Mouse (Mus musculus) intestine, postnatal 0 days (tissue): Measurements from ENCODE around the gene Ech1. TPM values are rescaled to one million over a fixed set of nuclear protein-coding genes. Genes with fewer than 3 reads are reported as not detected.

Experiments
- ATAC-seq: fragments of 200-750 bp; cut with Nextera tagmentation; 2 replicates; pipeline ENCODE4 v1.8.0; 2017; ENCODE audit warnings: mild to moderate bottlenecking, moderate TSS enrichment, moderate library complexity
- H3K27ac ChIP-seq: fragments of 300-500 bp; sonication (generic); 2 replicates; pipeline ENCODE4 v1.5.1; 2014; ENCODE audit warnings: mild to moderate bottlenecking, low read depth, low read length, moderate library complexity
- H3K27me3 ChIP-seq: fragments of 300-500 bp; sonication (generic); replicated peaks from 2 replicates; pipeline ENCODE4 v1.6.1; 2014; ENCODE audit warnings: low read length, mixed read lengths; ENCODE audit not compliant: control insufficient read depth, insufficient read depth
- H3K36me3 ChIP-seq: fragments of 300-500 bp; sonication (generic); 2 replicates; pipeline ENCODE4 v1.6.1; 2014; ENCODE audit warnings: mild to moderate bottlenecking, moderate library complexity; ENCODE audit not compliant: control insufficient read depth, insufficient read depth
- H3K4me1 ChIP-seq: fragments of 300-500 bp; sonication (generic); replicated peaks from 2 replicates; pipeline ENCODE4 v1.6.1; 2014; ENCODE audit warnings: antibody characterized with exemption, low read length, mixed read lengths; ENCODE audit not compliant: control insufficient read depth, insufficient read depth
- H3K4me2 ChIP-seq: fragments of 300-500 bp; sonication (generic); replicated peaks from 2 replicates; pipeline ENCODE4 v1.6.1; 2014; ENCODE audit warnings: low read depth, mild to moderate bottlenecking, moderate library complexity
- H3K4me3 ChIP-seq: fragments of 300-500 bp; sonication (generic); 2 replicates; pipeline ENCODE4 v1.5.1; 2014; ENCODE audit warnings: low read depth, low read length
- H3K9ac ChIP-seq: fragments of 300-500 bp; sonication (generic); 2 replicates; pipeline ENCODE4 v1.6.1; 2014; ENCODE audit warnings: mild to moderate bottlenecking, low read depth, low read length
- H3K9me3 ChIP-seq: fragments of 300-500 bp; sonication (generic); 2 replicates; pipeline ENCODE4 v1.6.1; 2016; ENCODE audit warnings: mixed run types; ENCODE audit not compliant: control insufficient read depth
- CTCF ChIP-seq: sonication (generic); IDR thresholded peaks from 2 replicates; pipeline ENCODE4 v1.5.1; 2016; ENCODE audit warnings: low read depth, mild to moderate bottlenecking, control low read depth, antibody characterized with exemption, moderate library complexity
- WGBS: fragments of 180-500 bp; shearing (Covaris S2); extraction: QIAGEN DNeasy Blood & Tissue Kit; methylation state at CpG from one replicate; pipeline ENCODE4 v1.1.7; 2014; 5-methylcytosine and 5-hydroxymethylcytosine counted together
- polyA plus RNA-seq: library from polyadenylated mRNA; unstranded; fragments of >200 nt; fragmentation: Nextera tagmentation; extraction: Ambion mirVana; gene quantifications from 2 replicates; pipeline ENCODE4 v1.2.1, GENCODE M21; 2015

Ech1 gene
- polyA plus RNA-seq, 1 experiment from 2014 or later, result 426 TPM

DNA sequence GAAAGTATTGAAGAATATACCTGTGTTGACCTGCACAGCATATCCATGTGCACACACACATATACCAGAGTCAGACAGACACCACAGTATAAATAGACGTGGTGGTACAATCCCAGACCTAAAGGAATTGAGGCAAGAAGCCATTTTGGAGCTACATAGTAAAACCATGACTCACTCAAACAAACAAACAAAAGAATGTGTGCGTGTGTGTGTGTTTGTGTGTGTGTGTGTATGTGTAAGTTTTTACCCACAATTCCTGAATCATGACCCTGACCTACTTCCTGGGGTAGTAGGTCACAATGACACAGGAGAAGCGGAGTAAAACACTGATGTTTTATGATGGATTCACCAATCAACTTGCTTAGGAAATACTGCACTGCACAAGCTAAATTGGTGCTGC is 23.6 kb upstream of the Ech1 start:
- Histone ChIP-seq H3K36me3 (no peaks in the 10 kb centered on the region), H3K9me3 (no peaks in the 10 kb centered on the region), H3K4me2 (no peak overlapping the region), H3K27ac (peak overlapping the region; percentile 93), H3K4me3 (no peak overlapping the region), H3K4me1 (peaks cover 22% of the 10 kb centered on the region; the same call in 1 of the 2 replicates), H3K27me3 (no peaks in the 10 kb centered on the region), H3K9ac (no peak overlapping the region)
- WGBS, result 32% methylated on average over 3 of the region's 3 CpGs
- no peak for ATAC-seq
- TF ChIP-seq CTCF, result no peak

DNA sequence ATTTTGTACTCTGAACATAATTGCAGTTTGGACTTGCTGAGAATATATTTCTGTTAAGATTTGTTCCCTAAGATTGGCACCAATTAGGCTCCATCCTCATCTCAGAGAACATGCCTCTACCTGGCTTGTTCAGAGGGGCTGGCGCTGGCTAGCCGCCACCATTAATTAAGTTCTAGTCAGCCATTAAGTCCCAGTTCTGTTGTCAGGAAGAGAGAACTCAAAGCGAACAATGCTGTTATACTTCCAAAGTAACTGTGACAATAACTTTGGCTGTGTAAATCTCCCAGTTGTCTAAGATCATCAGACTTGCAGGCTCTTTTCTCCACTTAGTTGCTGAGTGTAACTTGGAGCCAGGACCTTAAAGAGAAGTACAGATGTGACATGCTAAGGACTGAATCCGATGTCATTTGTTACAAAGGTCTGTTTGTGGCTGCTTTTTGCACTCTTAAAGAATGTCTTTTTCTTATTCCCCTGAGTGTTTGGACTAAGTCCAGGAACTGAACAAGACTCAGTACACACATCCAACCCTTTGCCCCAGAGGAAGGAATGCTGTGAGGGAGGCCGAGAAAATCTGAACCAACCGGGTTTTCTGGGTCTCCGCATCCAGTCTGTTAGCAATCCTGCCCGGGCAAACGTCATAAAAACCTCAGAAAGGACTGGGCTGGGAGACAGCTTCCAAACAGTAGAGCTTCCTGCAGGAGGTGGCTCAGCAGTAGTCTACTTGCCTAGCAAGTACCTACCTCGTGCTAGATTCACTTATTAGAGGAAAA is 22.9 kb upstream of the Ech1 start:
- Histone ChIP-seq H3K4me1 (peaks cover 22% of the 10 kb centered on the region; the same call in 1 of the 2 replicates), H3K9ac (0 out of 2 replicates have a peak overlapping the region, but pooled peaks have one; percentile 22)

DNA sequence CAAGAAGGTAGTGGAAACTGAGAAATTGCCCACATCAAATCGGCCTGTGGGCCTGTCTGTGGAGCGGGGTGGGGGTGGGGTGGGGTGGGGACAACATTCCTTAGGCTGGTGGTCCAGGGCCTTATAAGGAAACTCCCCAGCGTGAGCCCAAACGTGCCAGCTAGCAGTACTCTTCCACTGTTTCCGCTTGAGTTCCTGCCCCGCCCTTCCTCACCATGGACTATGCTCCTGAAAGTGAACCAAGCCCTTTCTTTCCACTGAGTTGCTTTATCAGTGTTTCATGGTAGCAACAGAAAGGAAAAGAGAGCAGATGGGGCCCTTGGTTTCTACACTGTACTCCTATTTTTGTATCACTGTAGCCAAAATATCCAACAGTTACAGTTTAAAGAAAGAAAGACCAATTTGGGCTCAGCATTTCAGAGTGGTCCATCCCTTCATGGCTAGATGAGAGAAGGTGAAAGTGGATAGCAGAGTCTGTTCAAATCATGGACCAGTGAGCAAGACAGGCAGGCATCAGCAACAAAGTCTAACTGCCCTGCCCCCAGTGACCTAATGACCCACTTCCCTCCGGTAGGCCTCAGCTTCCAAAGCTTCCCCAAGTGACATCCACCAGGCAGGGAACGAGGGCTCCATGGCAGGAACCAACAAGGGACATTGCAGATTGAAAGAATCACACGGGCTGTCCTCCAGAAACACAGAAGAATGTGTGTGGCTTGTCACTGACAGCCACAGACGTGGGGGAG is 22.0 kb upstream of the Ech1 start:
- Histone ChIP-seq H3K4me3 (no peak overlapping the region), H3K4me2 (peak overlapping the region; percentile 51), H3K4me1 (peaks cover 27% of the 10 kb centered on the region; the same call in 1 of the 2 replicates), H3K9ac (0 out of 2 replicates have a peak overlapping the region, but pooled peaks have one; percentile 22), H3K27me3 (no peaks in the 10 kb centered on the region), H3K9me3 (no peaks in the 10 kb centered on the region), H3K36me3 (no peaks in the 10 kb centered on the region), H3K27ac (peak overlapping the region; percentile 93)
- TF ChIP-seq CTCF, result no peak
- peak; percentile 84 for ATAC-seq
- WGBS, result 10% methylated on average over 10 of the region's 10 CpGs

More for the DNA sequence above, 22.9 kb upstream of the Ech1 start:
- TF ChIP-seq CTCF, result peak; percentile 48
- peak; percentile 66 for ATAC-seq
- 7% methylated on average over 10 of the region's 10 CpGs for WGBS
- Histone ChIP-seq H3K36me3 (no peaks in the 10 kb centered on the region), H3K27ac (peak overlapping the region; percentile 93), H3K4me3 (0 out of 2 replicates have a peak overlapping the region, but pooled peaks have one; percentile 1), H3K9me3 (no peaks in the 10 kb centered on the region), H3K4me2 (peak overlapping the region; percentile 51), H3K27me3 (no peaks in the 10 kb centered on the region)

DNA sequence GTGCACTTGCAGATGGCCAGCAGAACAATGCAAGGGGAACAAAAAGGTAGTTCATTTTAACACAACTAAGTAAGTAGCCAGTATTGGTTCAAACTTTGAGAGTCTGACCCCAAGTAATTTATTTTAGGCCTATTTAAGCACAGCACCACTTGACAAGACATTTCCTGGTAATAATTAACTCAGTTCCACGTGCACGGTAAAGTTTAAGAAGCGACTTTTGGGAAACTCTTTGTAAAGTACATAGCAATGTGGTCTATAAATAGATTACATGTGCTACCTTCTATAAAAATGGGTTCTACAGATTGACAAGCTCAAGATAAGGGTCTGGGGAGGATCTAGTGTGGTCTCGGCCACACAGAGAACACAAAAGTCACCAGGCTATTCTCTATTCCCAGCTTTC is 21.3 kb upstream of the Ech1 start:
- H3K4me3 ChIP-seq, result no peak overlapping the region
- TF ChIP-seq CTCF, result no peak
- H3K27me3 ChIP-seq, result no peaks in the 10 kb centered on the region
- no peak overlapping the region for H3K9ac ChIP-seq
- WGBS, result 13% methylated on average over 4 of the region's 4 CpGs
- peaks cover 27% of the 10 kb centered on the region; the same call in 1 of the 2 replicates for H3K4me1 ChIP-seq
- H3K27ac ChIP-seq, result peak overlapping the region; percentile 93
- H3K9me3 ChIP-seq, result no peaks in the 10 kb centered on the region
- no peaks in the 10 kb centered on the region for H3K36me3 ChIP-seq
- H3K4me2 ChIP-seq, result peak overlapping the region; percentile 51
- ATAC-seq, result no peak

DNA sequence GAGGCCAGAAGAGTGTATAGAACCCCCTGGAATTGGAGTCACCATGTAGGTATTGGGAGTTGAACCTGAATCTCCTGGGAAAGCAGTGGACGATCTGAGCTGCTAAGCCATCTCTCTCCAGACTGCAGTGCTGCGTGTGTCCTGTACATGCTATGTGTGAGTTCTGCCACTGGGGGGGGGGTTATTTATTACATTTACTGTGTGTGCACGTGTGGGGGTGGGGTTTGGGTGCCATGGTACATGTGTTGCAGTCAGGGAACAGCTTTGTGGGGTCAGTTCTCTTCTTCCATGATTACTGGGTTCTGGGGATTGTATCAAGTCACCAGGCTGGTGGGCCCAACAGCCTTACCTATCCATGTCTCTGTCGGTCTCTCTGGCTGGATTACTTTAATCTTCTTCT is 18.1 kb upstream of the Ech1 start:
- ATAC-seq, result no peak
- no peaks in the 10 kb centered on the region for H3K36me3 ChIP-seq
- 60% methylated on average over 4 of the region's 4 CpGs for WGBS
- no peak overlapping the region; the same call in 1 of the 2 replicates for H3K27ac ChIP-seq
- H3K9ac ChIP-seq, result no peak overlapping the region
- H3K4me1 ChIP-seq, result peaks cover 25% of the 10 kb centered on the region; the same call in 1 of the 2 replicates
- H3K9me3 ChIP-seq, result no peaks in the 10 kb centered on the region
- H3K27me3 ChIP-seq, result no peaks in the 10 kb centered on the region
- H3K4me2 ChIP-seq, result no peak overlapping the region
- peak; percentile 52 for TF ChIP-seq CTCF
- no peak overlapping the region for H3K4me3 ChIP-seq

DNA sequence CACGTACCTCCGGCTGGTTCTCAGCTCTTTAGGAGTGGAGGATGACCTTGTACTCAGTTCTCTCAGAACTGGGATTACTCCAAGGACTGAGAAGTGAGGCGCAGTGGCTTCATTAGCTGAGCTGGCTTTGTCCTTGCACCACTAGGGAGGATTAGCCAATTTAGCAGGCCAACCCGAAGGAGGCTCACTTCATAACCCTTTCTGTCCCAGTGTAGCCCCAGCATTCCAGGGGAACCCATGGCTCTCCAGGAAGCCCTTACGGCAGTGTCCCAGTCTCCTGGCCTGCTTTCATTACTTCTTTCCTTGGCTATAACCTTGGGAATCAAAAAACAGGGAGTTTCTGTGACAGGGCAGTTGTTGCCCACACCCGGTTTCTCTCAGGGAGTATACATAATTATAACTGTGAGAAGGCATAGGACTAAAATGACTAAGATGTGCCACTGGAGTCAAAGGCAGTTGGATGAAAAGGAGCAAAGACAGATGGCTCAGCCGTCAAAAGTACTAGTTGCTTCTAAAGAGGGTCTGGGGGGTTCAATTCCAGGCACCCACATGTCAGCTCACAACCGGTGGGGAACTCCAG is 17.3 kb upstream of the Ech1 start:
- no peak for ATAC-seq
- 32% methylated on average over 8 of the region's 8 CpGs for WGBS

More for the DNA sequence above, 17.3 kb upstream of the Ech1 start:
- Histone ChIP-seq H3K9me3 (no peaks in the 10 kb centered on the region), H3K9ac (peak overlapping the region; percentile 94), H3K4me2 (peak overlapping the region; percentile 79), H3K27me3 (no peaks in the 10 kb centered on the region), H3K27ac (peak overlapping the region; percentile 100), H3K4me1 (0 out of 2 replicates have a peak, but pooled peaks cover 19% of the 10 kb centered on the region), H3K36me3 (0 out of 2 replicates have a peak, but pooled peaks cover 4% of the 10 kb centered on the region), H3K4me3 (peak overlapping the region; percentile 92; the same call in 1 of the 2 replicates)
- peak; percentile 7; the same call in 1 of the 2 replicates for TF ChIP-seq CTCF
